Mouse (Mus musculus): Measurements from ENCODE around the gene Emilin1.

DNA sequence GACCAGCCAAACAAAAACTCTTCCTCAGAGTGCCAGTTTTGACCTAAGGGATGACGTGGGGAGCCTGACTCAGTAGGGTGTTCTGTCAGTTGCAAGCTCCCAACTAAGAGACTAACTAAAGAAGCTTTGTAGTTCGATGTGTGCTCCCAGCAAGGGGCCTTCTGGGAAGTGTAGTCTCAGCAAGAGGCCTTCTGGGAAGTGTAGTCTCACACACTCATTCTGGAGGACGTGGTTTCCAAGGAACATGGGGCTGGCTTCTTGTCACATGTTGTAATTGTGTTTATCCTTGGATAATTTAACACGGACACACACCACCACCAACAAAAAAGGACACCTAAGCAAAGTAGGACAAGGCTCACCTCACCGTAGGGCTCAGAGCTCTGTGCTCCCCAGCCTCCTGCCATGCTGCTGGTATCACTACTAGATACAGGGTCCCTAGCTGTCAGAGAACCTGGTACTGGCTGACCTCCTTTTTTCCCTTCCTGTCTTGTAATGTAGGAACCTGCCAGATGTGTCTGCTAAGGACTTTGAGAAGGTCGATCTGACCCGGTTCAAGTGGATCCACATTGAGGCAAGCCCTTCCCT lies 14.8 kb downstream of the Emilin1 start:
- TF ChIP-seq CTCF (IDR thresholded peaks at IDR 0.05; ENCODE audit: low read depth) (no peak), EP300 (optimal IDR thresholded peaks at IDR 0.05) (no peak)
